Comparison of ENCODE assay signal across 10 mouse cellular contexts in genomic region chr7:142554625-142555024, GRCm38 (mm10). TPM values are rescaled to one million over a fixed set of nuclear protein-coding genes. Genes with fewer than 3 reads are reported as not detected.
DNase-seq lines count a peak whose midpoint lies in the region; ATAC-seq and TF ChIP-seq lines count a peak whose summit lies in the region.
"Had no signal": no experiment of that assay in that cellular context is flagged by ENCODE, and none has a peak within 500 bp of the region (broad histone marks: within the 10 kb centered on the region; RNA-seq: fewer than 3 reads in every experiment).

No protein-coding gene starts in this region.

- H3K9me3 ChIP-seq in intestine, embryonic 14.5 days (ENCODE audit: control insufficient read depth, low read length), result no peaks in the 10 kb centered on the region
- no peaks in the 10 kb centered on the region for H3K9me3 ChIP-seq in intestine, postnatal 0 days (ENCODE audit: control insufficient read depth)
- no peaks in the 10 kb centered on the region for H3K9me3 ChIP-seq in intestine, embryonic 15.5 days
- no peaks in the 10 kb centered on the region for H3K9me3 ChIP-seq in stomach, embryonic 15.5 days
- H3K9me3 ChIP-seq: megakaryocyte, embryonic 14.5 days had no signal

- H3K9ac ChIP-seq in intestine, embryonic 14.5 days (ENCODE audit: low read length), result no peak overlapping the region
- no peak overlapping the region for H3K9ac ChIP-seq in intestine, postnatal 0 days (ENCODE audit: low read depth, low read length)
- H3K9ac ChIP-seq in intestine, embryonic 15.5 days, result no peak overlapping the region
- no peak overlapping the region for H3K9ac ChIP-seq in stomach, embryonic 15.5 days

- H3K4me2 ChIP-seq in intestine, embryonic 14.5 days (ENCODE audit: low read length), result no peak overlapping the region
- no peak overlapping the region for H3K4me2 ChIP-seq in intestine, postnatal 0 days (replicated peaks; ENCODE audit: low read depth)
- no peak overlapping the region for H3K4me2 ChIP-seq in intestine, embryonic 15.5 days (replicated peaks)
- no peak overlapping the region for H3K4me2 ChIP-seq in stomach, embryonic 15.5 days

- peaks cover 50% of the 10 kb centered on the region for H3K4me1 ChIP-seq in intestine, embryonic 14.5 days (replicated peaks; ENCODE audit: control insufficient read depth, insufficient read depth, low read length)
- peaks cover 15% of the 10 kb centered on the region for H3K4me1 ChIP-seq in intestine, postnatal 0 days (replicated peaks; ENCODE audit: control insufficient read depth, insufficient read depth, low read length)
- peaks cover 45% of the 10 kb centered on the region for H3K4me1 ChIP-seq in intestine, embryonic 15.5 days (replicated peaks)
- peaks cover 44% of the 10 kb centered on the region for H3K4me1 ChIP-seq in stomach, embryonic 15.5 days
- H3K4me1 ChIP-seq: megakaryocyte, embryonic 14.5 days had no signal

- no peaks in the 10 kb centered on the region for H3K27me3 ChIP-seq in intestine, embryonic 14.5 days (replicated peaks; ENCODE audit: control insufficient read depth, insufficient read depth, low read length)
- no peaks in the 10 kb centered on the region for H3K27me3 ChIP-seq in intestine, postnatal 0 days (replicated peaks; ENCODE audit: control insufficient read depth, insufficient read depth, low read length)
- no peaks in the 10 kb centered on the region for H3K27me3 ChIP-seq in intestine, embryonic 15.5 days (replicated peaks)
- no peaks in the 10 kb centered on the region for H3K27me3 ChIP-seq in stomach, embryonic 15.5 days (replicated peaks)

- no peak for DNase-seq in intestine, embryonic 14.5 days (ENCODE audit: low spot score)
- peak; percentile 35 for DNase-seq in retina, postnatal 1 day
- no peak for DNase-seq in retina, embryonic 14.5 days (ENCODE audit: low spot score)
- DNase-seq in frontal cortex, adult 2 months (ENCODE audit: extremely low spot score in 1 of 2, low spot score in 1 of 2), result no peak
- DNase-seq in embryo, embryonic 9.5 days (ENCODE audit: extremely low spot score), result no peak
- DNase-seq: cerebellum, adult 9-10 months had no signal

- H3K4me3 ChIP-seq in intestine, embryonic 14.5 days (ENCODE audit: low read depth, low read length), result no peak overlapping the region
- H3K4me3 ChIP-seq in intestine, postnatal 0 days (ENCODE audit: low read depth, low read length), result no peak overlapping the region
- H3K4me3 ChIP-seq in intestine, embryonic 15.5 days (replicated peaks), result no peak overlapping the region
- no peak overlapping the region for H3K4me3 ChIP-seq in stomach, embryonic 15.5 days (replicated peaks)
- H3K4me3 ChIP-seq: megakaryocyte, embryonic 14.5 days had no signal

- ATAC-seq in intestine, embryonic 14.5 days (replicated peaks; ENCODE audit: low FRiP score, low TSS enrichment, low read depth), result no peak
- ATAC-seq in intestine, postnatal 0 days, result no peak
- ATAC-seq in intestine, embryonic 15.5 days, result no peak
- no peak for ATAC-seq in stomach, embryonic 15.5 days (ENCODE audit: insufficient read depth, low FRiP score, low read depth)

- WGBS in intestine, embryonic 14.5 days, result 0% methylated on average over 1 of the region's 1 CpGs
- WGBS in intestine, postnatal 0 days, result 5% methylated on average over 1 of the region's 1 CpGs
- 4% methylated on average over 1 of the region's 1 CpGs for WGBS in intestine, embryonic 15.5 days
- WGBS in stomach, embryonic 15.5 days, result 10% methylated on average over 1 of the region's 1 CpGs

- H3K36me3 ChIP-seq in intestine, embryonic 14.5 days (ENCODE audit: control insufficient read depth, insufficient read depth, low read length), result no peaks in the 10 kb centered on the region
- H3K36me3 ChIP-seq in intestine, postnatal 0 days (ENCODE audit: control insufficient read depth, insufficient read depth), result no peaks in the 10 kb centered on the region
- no peaks in the 10 kb centered on the region for H3K36me3 ChIP-seq in intestine, embryonic 15.5 days
- H3K36me3 ChIP-seq in stomach, embryonic 15.5 days, result no peaks in the 10 kb centered on the region

- TF ChIP-seq CTCF in intestine, postnatal 0 days (IDR thresholded peaks at IDR 0.05; ENCODE audit: low read depth), result no peak

- peak overlapping the region; percentile 88 for H3K27ac ChIP-seq in intestine, embryonic 14.5 days (ENCODE audit: low read depth)
- no peak overlapping the region for H3K27ac ChIP-seq in intestine, postnatal 0 days (ENCODE audit: low read depth, low read length)
- H3K27ac ChIP-seq in intestine, embryonic 15.5 days, result peak overlapping the region; percentile 84
- peak overlapping the region; percentile 86 for H3K27ac ChIP-seq in stomach, embryonic 15.5 days

RNA-seq across cellular contexts. Expression of gene Mrpl23, which starts 22.1 kb away (rescaled TPM):
- 36.1 and 45.8 TPM in 2 replicates for polyA plus RNA-seq in intestine, embryonic 14.5 days (2014; fragmentation: Nextera tagmentation; extraction: Ambion mirVana)
- polyA plus RNA-seq in intestine, postnatal 0 days (2015; fragmentation: Nextera tagmentation; extraction: Ambion mirVana), result 26.7 and 33.0 TPM in 2 replicates
- 44.9 and 57.4 TPM in 2 replicates for polyA plus RNA-seq in intestine, embryonic 15.5 days (2015; fragmentation: Nextera tagmentation; extraction: Ambion mirVana)
- 21.9 and 26.2 TPM in 2 replicates for polyA plus RNA-seq in stomach, embryonic 15.5 days (2015; fragmentation: Nextera tagmentation; extraction: Ambion mirVana)
- polyA plus RNA-seq in frontal cortex, adult 2 months (2012; rRNA removed), result 81.6 and 81.9 TPM in 2 replicates

RNA-seq across cellular contexts. Expression of gene Tnnt3, which starts 56.0 kb away (rescaled TPM):
- polyA plus RNA-seq in intestine, embryonic 14.5 days (2014; fragmentation: Nextera tagmentation; extraction: Ambion mirVana), result 1.5 and 2.4 TPM in 2 replicates
- polyA plus RNA-seq in intestine, postnatal 0 days (2015; fragmentation: Nextera tagmentation; extraction: Ambion mirVana), result 3.0 TPM in 2 replicates
- polyA plus RNA-seq in intestine, embryonic 15.5 days (2015; fragmentation: Nextera tagmentation; extraction: Ambion mirVana), result 1.4 and 4.3 TPM in 2 replicates
- polyA plus RNA-seq in stomach, embryonic 15.5 days (2015; fragmentation: Nextera tagmentation; extraction: Ambion mirVana), result 4.6 and 11.8 TPM in 2 replicates
- 0.50 and 1.8 TPM in 2 replicates for polyA plus RNA-seq in frontal cortex, adult 2 months (2012; rRNA removed)
